Mouse (Mus musculus) retina, adult 2 months (tissue): Measurements from ENCODE around the gene Mcm10.

Experiments
- DNase-seq: peaks from one replicate; pipeline ENCODE4 v3.0.0-alpha.2; 2012; ENCODE audit warnings: low read depth, low spot score

Mcm10 gene

DNA sequence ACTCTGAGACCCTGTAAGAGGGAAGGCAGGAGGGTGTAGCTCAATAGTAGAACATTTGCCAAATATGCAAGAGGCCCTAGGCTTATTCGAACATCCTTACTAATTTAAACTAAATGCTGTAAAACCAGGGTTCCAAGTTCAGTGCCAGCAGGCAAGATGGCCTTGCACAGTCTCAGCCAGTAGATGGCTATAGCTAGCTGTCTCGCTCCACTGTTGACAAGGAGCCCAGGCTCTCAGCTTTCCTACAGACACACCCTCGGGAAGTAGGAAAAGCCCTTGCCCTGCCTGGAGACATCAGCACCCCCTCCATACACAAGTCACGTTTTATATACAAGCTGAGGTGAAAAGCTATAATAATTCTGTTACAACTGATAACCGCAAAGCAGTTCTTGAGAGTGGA, 20.1 kb upstream of the Mcm10 start:
- no peak for DNase-seq

DNA sequence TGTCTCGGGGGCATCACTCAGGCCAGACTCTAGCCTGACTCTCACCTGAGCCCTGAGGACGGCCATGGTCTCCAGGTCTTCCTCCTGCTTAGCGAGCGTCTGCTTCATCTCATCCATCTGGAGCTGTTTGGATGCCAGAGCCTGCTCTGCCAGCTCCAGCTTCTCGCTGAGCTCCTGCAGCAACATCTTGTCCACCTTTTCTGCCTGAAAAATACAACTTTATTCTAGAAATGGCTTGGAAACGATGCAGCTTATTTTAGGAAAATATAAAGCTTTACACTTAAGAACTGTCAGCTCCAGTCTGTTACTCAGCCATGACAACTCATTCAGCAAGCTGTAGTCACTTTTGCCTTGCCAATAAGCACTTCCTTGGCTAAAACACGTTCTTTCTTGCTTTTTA, 18.6 kb upstream of the Mcm10 start:
- no peak for DNase-seq

DNA sequence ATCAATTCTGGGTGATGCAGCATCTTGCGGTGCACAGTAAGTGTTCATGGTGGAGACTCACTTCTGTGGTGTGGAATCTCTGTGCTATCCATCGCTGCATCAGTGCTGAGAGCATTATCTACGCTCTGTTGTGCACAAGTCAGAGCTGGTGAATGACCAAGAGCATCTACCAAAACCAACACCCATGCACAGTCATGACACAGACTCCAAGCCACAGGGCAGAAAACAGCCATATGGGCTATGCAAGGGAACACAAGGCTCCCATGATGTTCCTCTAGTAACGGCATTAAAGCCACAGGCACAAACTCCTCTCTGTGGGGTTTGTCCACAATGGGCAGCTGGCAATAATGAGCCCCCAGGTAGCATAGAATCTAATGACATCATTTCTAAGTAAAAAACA, 17.2 kb upstream of the Mcm10 start:
- DNase-seq: no peak

DNA sequence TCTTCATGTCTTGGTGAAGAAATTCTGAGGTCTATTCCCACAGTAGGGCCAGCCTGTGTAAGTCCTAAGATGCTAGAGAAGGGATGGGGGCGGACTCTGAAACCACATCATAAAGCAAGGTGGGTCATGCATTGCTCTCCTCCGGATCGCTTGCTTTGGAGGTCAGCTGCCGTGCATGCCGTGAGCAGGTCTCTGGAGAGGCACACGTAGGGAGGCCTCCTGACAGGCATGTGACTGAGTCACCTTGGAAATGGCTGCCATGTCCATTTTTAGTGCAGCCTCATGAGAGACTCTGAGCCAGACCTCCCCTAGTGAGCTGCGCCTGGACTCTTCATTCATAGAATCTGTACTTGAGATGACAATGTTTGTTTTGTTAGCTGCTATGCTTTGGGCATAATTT, 15.5 kb upstream of the Mcm10 start:
- DNase-seq: no peak

DNA sequence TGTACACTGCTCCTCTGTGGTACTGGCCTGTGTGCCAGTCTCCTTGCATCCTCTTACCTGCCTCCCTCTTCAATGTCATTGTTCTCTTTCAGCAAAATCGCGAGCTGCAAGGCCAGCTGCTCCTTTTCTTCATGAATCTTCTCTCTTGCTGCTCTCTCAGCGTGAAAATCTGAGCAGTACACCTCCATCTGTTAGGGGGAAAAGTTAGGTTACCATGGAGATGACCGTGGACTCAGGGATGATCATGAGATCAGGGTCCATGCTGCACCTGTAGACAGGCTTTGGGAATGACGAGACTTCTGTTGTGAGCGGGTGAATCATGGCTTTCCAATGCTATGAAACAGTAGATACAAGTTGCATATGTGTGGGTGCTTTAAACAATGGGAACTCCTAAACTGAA, 14.5 kb upstream of the Mcm10 start:
- no peak for DNase-seq

DNA sequence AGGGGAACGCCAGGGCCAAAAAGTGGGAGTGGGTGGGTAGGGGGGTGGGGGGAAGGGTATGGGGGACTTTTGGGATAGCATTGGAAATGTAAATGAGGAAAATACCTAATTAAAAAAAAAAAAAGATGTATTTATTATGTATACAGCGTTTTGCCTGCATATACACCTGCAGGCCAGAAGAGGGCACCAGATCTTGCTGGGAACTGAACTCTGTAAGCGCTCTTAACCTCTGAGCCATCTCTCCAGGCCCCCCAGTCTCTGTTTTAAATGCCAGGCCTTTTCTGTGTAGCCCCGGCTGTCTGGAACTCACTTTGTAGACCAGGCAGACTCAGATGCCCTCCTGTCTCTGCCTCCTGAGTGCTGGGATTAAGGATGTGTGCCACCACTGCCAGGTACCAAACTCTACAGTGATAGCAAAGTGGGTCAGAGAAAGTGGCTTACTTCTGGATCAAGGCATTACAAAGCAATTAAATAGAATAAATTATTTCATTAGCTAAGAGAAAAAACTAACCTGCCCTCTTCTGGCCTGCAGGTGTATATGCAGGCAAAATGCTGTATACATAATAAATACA, 12.7 kb upstream of the Mcm10 start:
- no peak for DNase-seq

DNA sequence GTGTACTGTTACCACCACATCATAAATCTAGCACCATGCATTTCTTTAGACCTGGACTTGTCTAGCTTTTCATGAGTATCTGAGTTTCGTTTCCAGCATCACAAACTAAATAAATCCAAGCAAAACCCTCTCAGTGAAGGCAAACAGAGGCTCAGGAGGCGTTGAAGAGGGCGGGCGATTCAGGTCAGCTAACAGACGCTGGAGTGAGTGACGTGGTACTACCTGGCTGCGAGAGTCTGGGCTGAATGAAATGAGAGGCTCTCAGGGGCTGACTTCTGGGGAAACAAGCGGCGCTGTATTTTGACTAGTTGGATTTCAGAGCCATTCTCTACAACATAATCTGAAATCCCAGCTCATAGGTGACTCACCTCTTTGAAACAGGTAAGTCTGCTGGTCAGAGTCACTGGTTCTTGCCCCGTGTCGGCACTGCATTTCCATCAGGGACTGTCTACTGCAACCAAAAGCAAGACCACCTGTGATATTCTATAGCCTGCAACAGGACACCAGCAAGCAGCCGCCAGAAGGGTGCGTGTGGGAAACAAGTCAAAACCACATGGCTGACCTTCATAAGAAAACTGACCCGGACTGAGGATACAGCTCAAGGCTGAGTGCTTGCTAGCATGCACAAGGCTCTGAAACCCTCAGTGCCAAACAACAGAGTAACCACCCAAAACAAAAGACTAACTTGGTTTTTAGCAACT, 11.3 kb upstream of the Mcm10 start:
- DNase-seq: no peak

DNA sequence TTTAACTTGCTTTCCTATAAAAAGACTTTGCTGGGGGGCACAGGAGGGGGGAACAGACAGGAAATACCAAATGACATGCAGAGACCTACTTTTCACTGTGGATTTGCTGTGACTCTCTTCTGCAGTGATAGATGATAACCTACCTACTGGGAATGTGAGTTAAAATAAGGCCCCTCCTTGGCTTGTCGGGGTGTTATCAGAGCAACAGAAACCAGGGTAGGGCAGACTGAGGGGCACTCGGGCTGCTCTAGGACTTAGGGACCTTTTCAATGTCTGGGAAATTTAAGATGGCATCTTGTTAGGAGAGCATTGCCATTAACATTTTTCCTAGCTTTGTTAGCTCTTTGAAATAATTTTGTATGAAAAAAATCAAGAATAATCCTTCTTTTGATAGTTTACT, 10.7 kb upstream of the Mcm10 start:
- DNase-seq: no peak

DNA sequence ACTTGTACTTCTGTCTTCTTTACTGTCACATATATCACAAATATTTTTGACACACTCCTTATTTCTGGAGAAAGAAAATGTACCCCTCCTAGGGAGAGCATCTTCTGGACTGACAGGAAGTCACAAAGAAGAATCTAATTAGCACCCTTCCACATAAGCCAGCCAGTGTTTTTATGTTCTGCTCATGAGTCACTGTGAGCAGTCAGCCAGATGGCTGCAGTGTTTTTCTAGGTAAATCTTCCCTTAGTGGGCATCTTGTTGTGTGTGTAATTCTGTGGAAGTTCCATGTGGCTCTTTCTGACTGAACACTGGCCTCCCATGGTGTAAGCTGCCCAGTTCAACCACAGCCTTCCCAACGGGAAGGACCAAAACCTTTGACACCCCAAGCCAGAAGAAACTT, 7.1 kb upstream of the Mcm10 start:
- no peak for DNase-seq

DNA sequence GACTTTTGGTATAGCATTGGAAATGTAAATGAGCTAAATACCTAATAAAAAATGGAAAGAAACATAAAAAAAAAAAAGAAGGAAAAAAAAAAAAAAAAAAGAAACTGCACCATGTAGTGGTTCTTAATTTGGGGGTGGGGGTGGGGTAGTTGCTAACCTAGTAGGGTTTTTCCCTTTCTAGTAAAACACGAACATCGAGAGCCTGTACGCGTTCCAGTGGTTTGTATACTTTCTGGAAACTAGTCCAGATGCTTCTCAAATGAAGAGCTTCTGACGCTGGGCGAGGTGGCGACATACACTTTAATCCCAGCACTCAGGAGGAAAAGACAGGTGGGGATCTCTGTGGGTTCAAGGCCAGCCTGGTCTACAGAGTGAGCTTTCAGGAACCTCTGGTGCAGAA, 4.3 kb upstream of the Mcm10 start:
- DNase-seq: no peak

DNA sequence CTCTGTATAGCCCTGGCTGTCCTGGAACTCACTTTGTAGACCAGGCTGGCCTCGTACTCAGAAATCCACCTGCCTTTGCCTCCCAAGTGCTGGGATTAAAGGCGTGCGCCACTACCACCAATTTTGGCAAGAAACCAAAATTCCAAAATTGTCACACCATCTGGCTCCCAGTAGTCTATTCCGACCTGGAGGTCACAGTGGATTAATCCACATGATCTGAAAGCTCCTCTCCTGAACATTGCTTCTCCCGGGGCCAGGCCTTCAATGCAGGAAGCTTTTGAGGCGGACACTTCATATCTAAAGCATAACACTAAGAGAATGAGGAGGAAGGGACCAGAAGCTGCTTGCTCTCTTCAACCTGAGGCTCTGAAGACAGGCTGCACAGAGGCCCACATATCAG, 2.9 kb upstream of the Mcm10 start:
- no peak for DNase-seq

DNA sequence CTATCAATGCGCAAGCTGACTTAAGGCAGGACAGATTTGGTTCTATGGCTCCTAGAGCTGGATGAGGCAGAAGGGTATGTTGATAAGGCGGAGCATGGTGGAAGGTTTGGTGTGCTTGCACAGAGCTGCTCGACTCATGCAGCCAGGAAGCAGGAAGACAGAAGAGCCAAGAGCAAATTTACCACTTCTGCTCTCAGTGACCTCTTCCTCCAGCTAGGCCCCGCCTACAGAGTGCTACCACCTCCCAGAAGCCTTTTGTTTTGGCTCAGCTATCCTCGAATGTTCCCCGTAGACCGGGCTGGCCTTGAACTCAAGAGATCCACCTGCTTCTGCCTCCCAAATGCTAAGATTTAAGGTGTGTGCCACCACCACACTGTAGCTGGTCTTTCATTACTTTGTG, 2.0 kb upstream of the Mcm10 start:
- no peak for DNase-seq

DNA sequence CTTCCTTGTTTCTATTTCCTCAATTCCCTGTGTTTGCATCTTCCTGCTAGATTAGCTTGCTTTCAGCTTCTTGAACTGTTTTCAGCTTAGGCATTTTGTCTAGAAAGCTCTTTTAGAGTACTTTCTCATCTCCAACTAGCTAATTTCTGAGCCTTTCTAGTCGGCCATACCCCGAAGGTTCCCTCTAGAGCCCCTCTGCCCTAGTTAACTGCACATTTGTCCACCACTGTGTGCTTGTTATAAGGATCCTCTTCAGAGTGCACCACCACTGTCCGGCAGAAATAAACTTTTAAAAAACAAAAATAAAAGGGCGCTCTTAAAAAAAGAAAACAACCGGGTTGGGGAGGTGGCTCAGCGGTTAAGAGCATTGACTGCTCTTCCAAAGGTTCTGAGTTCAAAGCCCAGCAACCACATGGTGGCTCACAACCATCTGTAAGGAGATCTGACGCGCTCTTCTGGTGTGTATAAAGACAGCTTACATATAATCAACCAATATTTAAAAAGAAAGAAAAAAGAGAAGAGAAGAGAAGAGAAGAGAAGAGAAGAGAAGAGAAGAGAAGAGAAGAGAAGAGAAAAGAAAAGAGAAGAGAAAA, 597 bp downstream of the Mcm10 start:
- DNase-seq: no peak

DNA sequence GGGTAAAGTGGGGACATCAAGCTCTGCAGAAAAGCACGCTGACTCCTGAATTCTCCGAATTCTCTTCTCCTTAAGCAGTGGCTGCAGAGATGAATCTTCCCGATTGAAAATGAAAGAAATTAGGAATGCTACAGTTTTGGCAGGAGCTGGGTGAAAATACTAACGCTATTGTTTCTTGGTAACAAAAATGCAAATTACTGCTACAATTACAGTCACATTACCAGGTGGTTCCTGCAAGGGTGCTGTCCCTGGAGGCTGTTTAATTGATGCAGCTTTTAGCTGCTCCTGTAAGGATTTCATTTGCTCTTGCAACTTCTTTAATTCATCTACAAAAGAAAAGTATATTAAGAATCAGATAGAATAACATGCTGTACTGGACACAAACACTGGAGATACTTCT, 5.5 kb downstream of the Mcm10 start:
- no peak for DNase-seq

DNA sequence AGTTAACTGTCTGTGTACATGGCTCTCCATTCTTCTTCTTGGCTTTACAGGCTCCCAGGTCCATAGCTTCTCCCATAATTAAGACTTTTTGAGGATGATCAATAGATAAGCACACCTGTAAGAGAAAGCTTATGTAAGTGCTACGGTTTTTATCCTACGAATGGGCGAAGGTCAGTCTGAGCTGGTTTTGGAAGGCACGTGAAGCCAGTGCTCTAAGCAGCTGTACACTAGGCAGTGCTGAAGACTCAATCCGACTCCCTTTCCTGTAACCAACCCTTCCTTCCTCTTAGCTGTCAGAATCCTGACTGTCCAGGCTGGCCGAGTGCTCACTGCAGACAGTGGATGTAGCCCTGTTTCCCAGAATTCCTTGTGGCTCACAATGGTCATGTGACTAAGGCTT, 11.3 kb downstream of the Mcm10 start:
- no peak for DNase-seq

DNA sequence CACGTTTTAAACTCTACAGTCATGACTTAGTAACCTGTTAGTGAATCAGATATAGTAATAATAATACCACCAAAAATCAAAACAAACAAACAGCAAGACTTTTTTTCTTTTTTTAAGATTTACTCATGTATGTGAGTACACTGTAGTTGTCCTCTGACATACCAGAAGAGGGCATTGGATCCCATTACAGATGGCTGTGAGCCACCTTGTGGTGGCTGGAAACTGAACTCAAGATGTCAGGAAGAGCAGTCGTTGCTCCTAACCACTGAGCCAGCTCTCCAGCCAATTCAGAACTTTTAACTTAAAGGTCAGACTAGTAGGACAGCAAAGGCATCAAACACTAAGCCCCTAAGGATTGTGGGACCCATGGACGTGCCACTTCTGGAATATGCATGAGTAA, 13.7 kb downstream of the Mcm10 start:
- DNase-seq: no peak

DNA sequence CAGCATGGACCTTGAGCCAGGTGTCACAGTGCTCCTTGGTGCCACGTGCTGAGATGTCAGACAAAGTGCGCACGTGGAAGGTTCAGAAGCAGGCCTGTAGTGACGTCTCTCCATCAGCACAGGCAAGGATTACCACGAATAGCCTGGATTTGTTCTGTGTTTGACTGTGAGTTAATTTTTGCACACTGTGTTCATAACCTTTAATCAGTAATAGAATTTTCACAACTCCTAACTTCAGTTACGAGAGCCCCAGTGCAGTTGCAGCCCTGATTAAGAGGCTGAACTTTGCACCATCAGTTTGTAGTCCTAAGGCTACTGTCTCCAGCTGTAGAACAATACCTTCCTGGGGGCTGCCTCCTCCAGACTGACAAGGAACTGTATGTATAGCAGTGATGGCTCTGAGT, 16.2 kb downstream of the Mcm10 start:
- DNase-seq: no peak

DNA sequence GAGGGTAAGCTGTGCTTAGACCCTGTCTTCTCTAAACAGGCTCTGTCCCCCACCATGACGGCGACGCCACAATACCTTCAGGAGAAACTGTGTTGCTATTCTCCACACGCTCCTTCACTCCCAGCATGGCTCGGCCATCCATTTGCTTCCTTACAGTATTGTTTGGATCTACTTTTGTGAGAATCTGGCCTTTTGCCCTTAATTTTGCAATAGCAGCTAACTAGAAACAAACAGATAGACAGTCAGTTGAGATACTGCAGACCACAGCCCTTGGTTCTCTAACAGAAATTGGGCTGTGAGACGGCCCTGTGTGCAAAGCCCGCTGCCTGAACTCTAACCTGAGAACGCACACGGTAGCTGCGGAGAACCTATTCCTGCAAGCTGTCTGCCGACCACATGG, 16.9 kb downstream of the Mcm10 start:
- DNase-seq: no peak

DNA sequence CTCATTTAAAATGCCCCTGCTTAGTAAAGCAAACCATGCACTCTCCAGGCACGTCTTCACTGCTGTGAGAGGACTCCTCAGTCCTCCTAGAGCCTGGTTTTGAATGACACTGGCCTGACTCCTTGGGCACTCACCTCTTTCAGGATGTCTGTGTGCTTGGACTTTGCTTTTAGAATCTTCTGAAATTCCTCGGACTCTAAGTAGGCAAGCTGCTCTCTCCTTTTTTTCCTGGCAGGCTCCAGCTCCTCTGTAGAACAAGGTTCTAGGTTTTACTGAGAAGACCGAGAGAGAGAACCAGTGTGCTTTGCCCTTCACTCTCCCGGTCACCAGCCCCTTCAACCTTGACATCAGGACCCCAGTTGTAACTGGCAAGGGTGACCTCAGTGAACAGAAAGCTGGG, 18.2 kb downstream of the Mcm10 start:
- no peak for DNase-seq

DNA sequence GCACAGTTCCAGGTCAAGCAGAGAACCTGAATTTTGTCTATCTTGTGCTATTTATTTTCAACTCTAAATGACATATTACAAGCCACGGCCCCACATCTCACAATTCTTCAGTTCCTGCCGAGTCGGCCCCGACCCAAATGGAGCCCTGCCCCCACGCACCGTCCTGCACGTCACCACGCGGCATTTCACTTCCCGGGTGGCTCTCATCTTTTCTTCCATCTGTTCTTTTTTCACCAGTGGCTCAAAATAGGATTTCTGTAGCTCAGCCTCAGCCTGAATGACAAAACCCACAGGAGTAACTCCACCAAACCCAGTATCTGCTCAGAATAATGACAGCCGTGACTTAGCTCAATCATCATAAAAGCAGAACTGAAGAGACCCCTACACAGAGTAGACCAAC, 19.0 kb downstream of the Mcm10 start:
- no peak for DNase-seq

DNA sequence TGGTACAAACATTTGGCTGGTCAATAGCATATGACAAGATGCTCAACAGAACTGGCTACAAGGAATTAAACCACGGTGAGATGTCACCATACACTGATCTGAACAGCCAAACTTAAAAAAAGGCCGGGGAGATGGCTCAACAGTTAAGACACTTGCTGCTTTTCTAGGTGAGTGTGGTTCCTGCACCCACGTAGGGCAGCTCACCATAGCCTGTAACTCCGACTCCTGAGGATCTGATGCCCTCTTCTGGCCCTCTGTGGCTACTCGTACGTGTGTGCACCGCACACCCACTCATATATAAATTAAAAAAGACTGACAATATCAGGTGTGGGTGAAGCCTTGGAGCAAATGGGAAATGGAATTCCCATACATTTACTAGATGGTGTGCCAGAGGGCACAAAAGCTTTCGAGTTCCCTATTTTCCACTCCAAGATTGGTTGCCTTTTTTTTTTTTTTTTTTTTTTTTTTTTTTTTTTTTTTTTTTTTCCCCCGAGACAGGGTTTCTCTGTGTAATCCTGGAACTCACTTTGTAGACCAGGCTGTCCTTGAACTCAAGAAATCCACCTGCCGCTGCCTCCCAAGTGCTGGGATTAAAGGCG, 23.7 kb downstream of the Mcm10 start:
- no peak for DNase-seq

DNA sequence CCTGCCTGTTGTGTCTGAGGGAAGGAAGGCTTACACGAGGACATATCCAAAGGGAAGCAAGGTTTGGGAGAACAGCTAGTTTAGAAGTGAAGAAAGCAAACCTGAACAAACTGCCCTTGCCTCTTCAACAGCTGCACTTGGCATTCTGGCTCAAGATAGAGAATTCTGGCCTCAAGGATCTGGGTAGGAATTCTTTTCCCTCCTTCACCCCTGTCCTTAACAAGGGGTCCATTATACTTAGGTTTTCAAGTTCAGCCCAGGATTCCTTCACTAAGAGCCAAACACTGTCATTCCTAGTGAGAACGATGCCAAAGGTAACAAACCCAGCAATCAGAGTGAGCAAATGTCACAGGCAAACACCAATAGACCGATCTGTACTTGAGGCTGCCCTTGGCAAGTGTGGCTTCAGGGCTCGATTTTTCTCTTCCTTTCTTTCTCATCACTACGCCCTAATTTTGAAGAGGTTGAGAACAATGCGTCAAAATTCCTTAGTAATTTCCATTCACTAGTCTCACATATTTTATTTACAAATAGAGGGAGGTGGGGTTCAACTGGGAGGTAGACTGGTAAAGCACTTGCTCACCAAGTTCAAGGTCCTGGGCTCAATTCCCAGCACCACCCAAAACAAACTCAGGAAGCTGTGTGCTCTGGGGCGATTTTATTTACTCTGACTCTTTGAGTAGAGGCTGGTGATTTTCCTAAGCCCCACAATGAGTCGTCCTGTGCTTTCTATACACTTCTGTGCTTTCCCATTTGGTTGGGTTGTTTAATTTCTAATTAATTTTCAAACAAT, 25.0 kb downstream of the Mcm10 start:
- no peak for DNase-seq
